Mouse (Mus musculus) brain, adult 10 weeks (tissue): ENCODE results near the gene Lce1h. TPM values are rescaled to one million over a fixed set of nuclear protein-coding genes. Genes with fewer than 3 reads are reported as not detected.

ENCODE experiments used
- polyA plus RNA-seq: library from polyadenylated mRNA; stranded (reverse); fragments of 350-450 nt; fragmentation: Illumina TruSeq; extraction: RNeasy Lipid Tissue Mini Kit (QIAGEN cat#74804); gene quantifications from one replicate; pipeline ENCODE4 v1.2.3, GENCODE M21; 2015; ENCODE audit warnings: low read depth, low replicate concordance

Lce1h gene
- polyA plus RNA-seq, result not detected

DNA sequence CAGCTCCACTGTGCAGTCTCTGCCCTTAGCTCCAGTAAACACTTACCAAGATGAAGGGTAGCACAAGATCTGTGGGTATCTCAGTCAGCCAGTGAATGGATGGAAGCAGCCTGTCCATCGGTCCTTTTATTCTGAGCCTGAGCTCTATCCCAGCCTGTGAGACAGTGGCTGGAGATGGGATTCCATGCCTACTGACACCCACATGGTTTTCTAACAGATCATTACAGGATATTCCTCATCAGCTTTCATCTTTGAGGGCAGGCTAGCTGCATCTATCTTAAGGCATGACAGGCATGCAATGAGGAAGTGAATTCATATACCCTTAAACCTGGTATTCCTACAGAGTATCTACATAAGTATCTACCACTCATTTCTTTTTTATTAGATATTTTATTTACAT is at the start of gene Lce1h:
TSS of gene Lce1h (minus strand) at position 101 of the 400 bp plus-strand sequence.

GRCm38 (mm10) chr3:92807791-92808190 is 42.9 kb upstream of the Lce1h start, which contains the start of gene Lce1k:
Lce1k (minus strand) TSS chr3:92807891.

GRCm38 (mm10) chr3:92790414-92790813 is 25.5 kb upstream of the Lce1h start, which contains the start of gene Lce1j:
Lce1j (minus strand) TSS chr3:92790514.

GRCm38 (mm10) chr3:92778799-92779198 is 13.9 kb upstream of the Lce1h start, which contains the start of gene Lce1i:
Lce1i (minus strand) TSS chr3:92778899.

GRCm38 (mm10) chr3:92752238-92752637 is 12.6 kb downstream of the Lce1h start, which contains the start of gene Lce1g:
Lce1g (minus strand) TSS chr3:92752338.

GRCm38 (mm10) chr3:92738996-92739395 is 25.9 kb downstream of the Lce1h start, which contains the start of gene Gm38119:
Gm38119 (minus strand) TSS chr3:92739096.

GRCm38 (mm10) chr3:92720250-92720649 is 44.6 kb downstream of the Lce1h start, which contains the start of gene Lce1f:
Lce1f (minus strand) TSS chr3:92720350.

Other genes starting within 250 kb of the Lce1h start
- not detected for gene 2310046K23Rik, start 230.6 kb downstream of the Lce1h start, polyA plus RNA-seq
- gene Ivl, start 191.3 kb downstream of the Lce1h start, polyA plus RNA-seq, result not detected
- not detected for gene Smcp, start 176.1 kb downstream of the Lce1h start, polyA plus RNA-seq
- not detected for gene 2210017I01Rik, start 157.6 kb downstream of the Lce1h start, polyA plus RNA-seq
- not detected for gene Lce6a, start 143.4 kb downstream of the Lce1h start, polyA plus RNA-seq
- gene Lce1a1, start 116.8 kb downstream of the Lce1h start, polyA plus RNA-seq, result not detected
- gene Lce1b, start 108.1 kb downstream of the Lce1h start, polyA plus RNA-seq, result not detected
- not detected for gene Lce1a2, start 94.8 kb downstream of the Lce1h start, polyA plus RNA-seq
- gene Lce1c, start 85.8 kb downstream of the Lce1h start, polyA plus RNA-seq, result not detected
- not detected for gene Lce1d, start 77.9 kb downstream of the Lce1h start, polyA plus RNA-seq
- gene Lce1e, start 56.0 kb downstream of the Lce1h start, polyA plus RNA-seq, result not detected
- gene Lce1f, start 44.7 kb downstream of the Lce1h start, polyA plus RNA-seq, result not detected
- not detected for gene Gm38119, start 26.0 kb downstream of the Lce1h start, polyA plus RNA-seq
- gene Lce1g, start 12.7 kb downstream of the Lce1h start, polyA plus RNA-seq, result not detected
- not detected for gene Lce1i, start 13.8 kb upstream of the Lce1h start, polyA plus RNA-seq
- not detected for gene Lce1j, start 25.4 kb upstream of the Lce1h start, polyA plus RNA-seq
- gene Lce1k, start 42.8 kb upstream of the Lce1h start, polyA plus RNA-seq, result not detected
- not detected for gene Kprp, start 62.2 kb upstream of the Lce1h start, polyA plus RNA-seq
- gene Lce1l, start 86.2 kb upstream of the Lce1h start, polyA plus RNA-seq, result not detected
- not detected for gene 2310050C09Rik, start 105.2 kb upstream of the Lce1h start, polyA plus RNA-seq
- gene Lce3a, start 161.2 kb upstream of the Lce1h start, polyA plus RNA-seq, result not detected
- gene Lce3b, start 167.9 kb upstream of the Lce1h start, polyA plus RNA-seq, result not detected
- not detected for gene Lce3c, start 179.4 kb upstream of the Lce1h start, polyA plus RNA-seq
- not detected for gene Lce3d, start 192.3 kb upstream of the Lce1h start, polyA plus RNA-seq
- not detected for gene Lce3e, start 202.0 kb upstream of the Lce1h start, polyA plus RNA-seq
- gene Lce3f, start 227.2 kb upstream of the Lce1h start, polyA plus RNA-seq, result not detected